Mouse (Mus musculus) lung, embryonic 15.5 days (tissue): ENCODE measurements around the gene Hspbp1. TPM values are rescaled to one million over a fixed set of nuclear protein-coding genes. Genes with fewer than 3 reads are reported as not detected.

ENCODE experiments used
- ATAC-seq: fragments of 200-750 bp; cut with Nextera tagmentation; 2 replicates; pipeline ENCODE4 v1.8.0; 2017; ENCODE audit warnings: moderate number of reproducible peaks, borderline replicate concordance; ENCODE audit not compliant: low FRiP score, low TSS enrichment; ENCODE audit errors: extremely low read depth
- H3K27ac ChIP-seq: fragments of 300-500 bp; sonication (generic); 2 replicates; pipeline ENCODE4 v1.5.1; 2015; ENCODE audit warnings: moderate library complexity, mild to moderate bottlenecking, inconsistent platforms
- H3K27me3 ChIP-seq: fragments of 300-500 bp; sonication (generic); 2 replicates; pipeline ENCODE4 v1.6.1; 2015; ENCODE audit warnings: inconsistent platforms
- H3K36me3 ChIP-seq: fragments of 300-500 bp; sonication (generic); 2 replicates; pipeline ENCODE4 v1.6.1; 2015; ENCODE audit warnings: inconsistent platforms
- H3K4me1 ChIP-seq: fragments of 300-500 bp; sonication (generic); 2 replicates; pipeline ENCODE4 v1.6.1; 2015; ENCODE audit warnings: inconsistent platforms
- H3K4me2 ChIP-seq: fragments of 300-500 bp; sonication (generic); 2 replicates; pipeline ENCODE4 v1.6.1; 2015; ENCODE audit warnings: inconsistent platforms, mild to moderate bottlenecking, moderate library complexity
- H3K4me3 ChIP-seq: fragments of 300-500 bp; sonication (generic); 2 replicates; pipeline ENCODE4 v1.5.1; 2015; ENCODE audit warnings: mild to moderate bottlenecking, inconsistent platforms
- H3K9ac ChIP-seq: fragments of 300-500 bp; sonication (generic); 2 replicates; pipeline ENCODE4 v1.6.1; 2015; ENCODE audit warnings: inconsistent platforms
- H3K9me3 ChIP-seq: fragments of 300-500 bp; sonication (generic); 2 replicates; pipeline ENCODE4 v1.6.1; 2016; ENCODE audit warnings: inconsistent platforms
- WGBS: fragments of 180-500 bp; shearing (Covaris S2); methylation state at CpG from one replicate; pipeline ENCODE4 v1.1.7; 2015; 5-methylcytosine and 5-hydroxymethylcytosine counted together
- polyA plus RNA-seq: library from polyadenylated mRNA; unstranded; fragments of >200 nt; fragmentation: Nextera tagmentation; extraction: Ambion mirVana; gene quantifications from 2 replicates; pipeline ENCODE4 v1.2.1, GENCODE M21; 2015

Hspbp1 gene
- 99.4 and 99.6 TPM in 2 replicates for polyA plus RNA-seq

GRCm38 (mm10) chr7:4684632-4685417, at the start of gene Hspbp1:
TSS of gene Hspbp1 (minus strand) at chr7:4685068.
- Histone ChIP-seq H3K36me3 (peaks cover 20% of the 10 kb centered on the region), H3K4me1 (peaks cover 7% of the 10 kb centered on the region), H3K9me3 (no peaks in the 10 kb centered on the region), H3K9ac (peak within 1 kb of the TSS; percentile 57), H3K27me3 (no peaks in the 10 kb centered on the region), H3K4me3 (peak within 1 kb of the TSS; percentile 97), H3K27ac (peak within 1 kb of the TSS; percentile 76), H3K4me2 (peak within 1 kb of the TSS; percentile 95)
- ATAC-seq = peak; percentile 99
- under 1% methylated on average over 32 of the region's 32 CpGs for WGBS

GRCm38 (mm10) chr7:4732968-4733392, 48.1 kb upstream of the Hspbp1 start:
- Histone ChIP-seq H3K4me2 (no peak overlapping the region), H3K36me3 (no peaks in the 10 kb centered on the region), H3K27me3 (0 out of 2 replicates have a peak, but pooled peaks cover 2% of the 10 kb centered on the region), H3K4me1 (no peaks in the 10 kb centered on the region), H3K4me3 (no peak overlapping the region), H3K9me3 (no peaks in the 10 kb centered on the region), H3K9ac (no peak overlapping the region), H3K27ac (no peak overlapping the region)
- no peak for ATAC-seq
- WGBS = 49% methylated on average over 6 of the region's 6 CpGs

- H3K4me1 ChIP-seq = no peaks in the 10 kb centered on the region
- 79% methylated on average over 5 of the region's 5 CpGs for WGBS
- no peak overlapping the region for H3K4me2 ChIP-seq
- H3K9ac ChIP-seq = no peak overlapping the region
- no peaks in the 10 kb centered on the region for H3K9me3 ChIP-seq
- 0 out of 2 replicates have a peak, but pooled peaks cover 2% of the 10 kb centered on the region for H3K27me3 ChIP-seq
- H3K4me3 ChIP-seq = no peak overlapping the region
- H3K36me3 ChIP-seq = no peaks in the 10 kb centered on the region
- no peak overlapping the region for H3K27ac ChIP-seq
- ATAC-seq = no peak
Observed at GRCm38 (mm10) chr7:4731090-4731489, 46.2 kb upstream of the Hspbp1 start.

- Histone ChIP-seq H3K9me3 (no peaks in the 10 kb centered on the region), H3K4me3 (no peak within 1 kb of the TSS), H3K27ac (no peak within 1 kb of the TSS), H3K36me3 (no peaks in the 10 kb centered on the region), H3K4me1 (no peaks in the 10 kb centered on the region), H3K27me3 (no peaks in the 10 kb centered on the region), H3K9ac (no peak within 1 kb of the TSS), H3K4me2 (no peak within 1 kb of the TSS)
- ATAC-seq = no peak
- 59% methylated on average over 7 of the region's 7 CpGs for WGBS
Observed at GRCm38 (mm10) chr7:4725169-4725568, 40.3 kb upstream of the Hspbp1 start, which contains the start of gene Tmem150b. TSS of gene Tmem150b (minus strand) at chr7:4725249.

- no peak for ATAC-seq
- Histone ChIP-seq H3K4me1 (no peaks in the 10 kb centered on the region), H3K36me3 (no peaks in the 10 kb centered on the region), H3K9ac (no peak overlapping the region), H3K4me3 (no peak overlapping the region), H3K4me2 (no peak overlapping the region), H3K9me3 (no peaks in the 10 kb centered on the region), H3K27me3 (no peaks in the 10 kb centered on the region), H3K27ac (no peak overlapping the region)
- 24% methylated on average over 3 of the region's 3 CpGs for WGBS
Observed at GRCm38 (mm10) chr7:4724359-4724758, 39.5 kb upstream of the Hspbp1 start.

GRCm38 (mm10) chr7:4723508-4723907, 38.6 kb upstream of the Hspbp1 start:
- 41% methylated on average over 12 of the region's 12 CpGs for WGBS

GRCm38 (mm10) chr7:4719276-4719675, 34.4 kb upstream of the Hspbp1 start:
- Histone ChIP-seq H3K4me3 (no peak overlapping the region), H3K9me3 (no peaks in the 10 kb centered on the region), H3K27ac (no peak overlapping the region), H3K9ac (no peak overlapping the region), H3K4me1 (no peaks in the 10 kb centered on the region), H3K4me2 (no peak overlapping the region), H3K36me3 (peaks cover 6% of the 10 kb centered on the region; the same call in 1 of the 2 replicates), H3K27me3 (no peaks in the 10 kb centered on the region)
- no peak for ATAC-seq
- WGBS = 87% methylated on average over 3 of the region's 3 CpGs

More at GRCm38 (mm10) chr7:4723508-4723907, 38.6 kb upstream of the Hspbp1 start:
- Histone ChIP-seq H3K9me3 (no peaks in the 10 kb centered on the region), H3K27me3 (no peaks in the 10 kb centered on the region), H3K4me1 (no peaks in the 10 kb centered on the region), H3K4me2 (peak overlapping the region; percentile 54), H3K36me3 (no peaks in the 10 kb centered on the region), H3K27ac (no peak overlapping the region), H3K9ac (no peak overlapping the region), H3K4me3 (peak overlapping the region; percentile 31)
- peak; percentile 42; the same call in 1 of the 2 replicates for ATAC-seq

GRCm38 (mm10) chr7:4716955-4717354, 32.1 kb upstream of the Hspbp1 start:
- no peak overlapping the region for H3K4me2 ChIP-seq
- no peaks in the 10 kb centered on the region for H3K4me1 ChIP-seq
- 63% methylated on average over 6 of the region's 6 CpGs for WGBS
- H3K27ac ChIP-seq = no peak overlapping the region
- ATAC-seq = no peak
- no peaks in the 10 kb centered on the region for H3K9me3 ChIP-seq
- no peak overlapping the region for H3K9ac ChIP-seq
- peaks cover 13% of the 10 kb centered on the region for H3K36me3 ChIP-seq
- H3K4me3 ChIP-seq = no peak overlapping the region
- H3K27me3 ChIP-seq = no peaks in the 10 kb centered on the region

GRCm38 (mm10) chr7:4712594-4712993, 27.7 kb upstream of the Hspbp1 start:
- ATAC-seq = no peak
- Histone ChIP-seq H3K9me3 (no peaks in the 10 kb centered on the region), H3K27ac (no peak overlapping the region), H3K9ac (no peak overlapping the region), H3K4me3 (no peak overlapping the region), H3K4me1 (no peaks in the 10 kb centered on the region), H3K4me2 (no peak overlapping the region), H3K36me3 (peaks cover 41% of the 10 kb centered on the region), H3K27me3 (no peaks in the 10 kb centered on the region)
- WGBS = 81% methylated on average over 3 of the region's 3 CpGs

GRCm38 (mm10) chr7:4705098-4705497, 20.2 kb upstream of the Hspbp1 start:
- no peak for ATAC-seq
- H3K27me3 ChIP-seq = no peaks in the 10 kb centered on the region
- WGBS = 51% methylated on average over 18 of the region's 18 CpGs
- H3K9me3 ChIP-seq = no peaks in the 10 kb centered on the region
- H3K4me1 ChIP-seq = no peaks in the 10 kb centered on the region
- no peak overlapping the region for H3K4me2 ChIP-seq
- H3K9ac ChIP-seq = no peak overlapping the region
- no peak overlapping the region for H3K27ac ChIP-seq
- peaks cover 41% of the 10 kb centered on the region for H3K36me3 ChIP-seq
- no peak overlapping the region for H3K4me3 ChIP-seq

- no peaks in the 10 kb centered on the region for H3K4me1 ChIP-seq
- no peak for ATAC-seq
- H3K4me2 ChIP-seq = no peak overlapping the region
- peaks cover 42% of the 10 kb centered on the region for H3K36me3 ChIP-seq
- H3K27ac ChIP-seq = no peak overlapping the region
- H3K27me3 ChIP-seq = no peaks in the 10 kb centered on the region
- 89% methylated on average over 7 of the region's 7 CpGs for WGBS
- no peaks in the 10 kb centered on the region for H3K9me3 ChIP-seq
- H3K4me3 ChIP-seq = no peak overlapping the region
- H3K9ac ChIP-seq = no peak overlapping the region
Observed at GRCm38 (mm10) chr7:4703195-4703594, 18.3 kb upstream of the Hspbp1 start.

- H3K36me3 ChIP-seq = peaks cover 38% of the 10 kb centered on the region
- H3K4me3 ChIP-seq = no peak overlapping the region
- 48% methylated on average over 8 of the region's 8 CpGs for WGBS
- ATAC-seq = no peak
- no peak overlapping the region for H3K4me2 ChIP-seq
- no peak overlapping the region for H3K9ac ChIP-seq
- no peaks in the 10 kb centered on the region for H3K27me3 ChIP-seq
- H3K9me3 ChIP-seq = no peaks in the 10 kb centered on the region
- H3K4me1 ChIP-seq = no peaks in the 10 kb centered on the region
- H3K27ac ChIP-seq = no peak overlapping the region
Observed at GRCm38 (mm10) chr7:4702334-4702733, 17.5 kb upstream of the Hspbp1 start.
